Mouse (Mus musculus) brain, embryonic 14.5 days (tissue): ENCODE results near the gene Uso1. TPM values are rescaled to one million over a fixed set of nuclear protein-coding genes. Genes with fewer than 3 reads are reported as not detected.

Source experiments
- DNase-seq: peaks from one replicate; pipeline ENCODE4 v3.0.0-alpha.2; 2011; ENCODE audit warnings: low read depth
- CTCF ChIP-seq: fragments of 200-500 bp; IDR thresholded peaks from 2 replicates; pipeline ENCODE4 v1.5.1; 2012; ENCODE audit warnings: inconsistent platforms, mild to moderate bottlenecking, moderate library complexity, borderline replicate concordance; ENCODE audit not compliant: insufficient read depth, insufficient read length; ENCODE audit errors: extremely low read depth
- POLR2A ChIP-seq: fragments of 200-500 bp; IDR thresholded peaks from 2 replicates; pipeline ENCODE4 v1.6.1; 2012; ENCODE audit warnings: mild to moderate bottlenecking, inconsistent platforms, borderline replicate concordance; ENCODE audit not compliant: poor library complexity, insufficient read depth, insufficient read length, severe bottlenecking; ENCODE audit errors: extremely low read depth
- polyA plus RNA-seq: library from polyadenylated mRNA; depleted of rRNA; stranded (reverse); fragments of >200 nt; gene quantifications from 2 replicates; pipeline ENCODE4 v1.2.3, GENCODE M21; 2012

Gene Uso1
- polyA plus RNA-seq, 1 experiment: 46.2 TPM

- DNase-seq: peak; percentile 39
- TF ChIP-seq POLR2A (no peak), CTCF (no peak)
These were observed 82.1 kb downstream of the Uso1 start for GRCm38 (mm10) chr5:92219826-92220225.

DNA sequence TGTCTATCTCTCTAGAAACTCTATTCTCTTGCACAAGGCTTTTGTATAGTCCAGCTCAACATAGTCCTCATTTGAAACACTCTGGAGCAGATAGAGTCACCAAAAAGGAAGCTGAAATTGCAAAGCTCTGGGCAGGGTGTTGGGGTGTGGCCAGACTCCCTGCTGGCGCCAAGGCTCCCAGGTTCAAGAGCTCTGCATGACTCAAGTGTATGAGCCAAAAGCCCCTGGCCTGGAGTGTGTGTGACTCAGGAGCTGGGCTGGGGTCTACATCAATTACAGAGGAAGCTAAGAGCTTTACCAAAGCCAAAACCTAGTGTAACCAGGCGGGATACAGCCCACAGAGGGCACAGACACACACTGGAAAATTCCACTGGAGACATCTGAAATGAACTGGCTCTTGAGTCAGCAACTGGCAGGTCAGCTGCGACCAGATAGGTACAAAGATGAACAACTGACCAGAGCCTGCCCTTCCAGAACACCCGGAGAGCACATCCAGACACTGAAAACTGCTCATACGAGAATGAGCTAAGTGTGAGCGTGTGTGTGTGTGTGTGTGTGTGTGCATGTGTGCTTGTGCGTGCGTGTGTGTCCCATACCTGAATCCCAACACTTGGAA is 82.7 kb downstream of the Uso1 start:
- DNase-seq: no peak
- no peak for TF ChIP-seq POLR2A
- TF ChIP-seq CTCF: no peak

DNA sequence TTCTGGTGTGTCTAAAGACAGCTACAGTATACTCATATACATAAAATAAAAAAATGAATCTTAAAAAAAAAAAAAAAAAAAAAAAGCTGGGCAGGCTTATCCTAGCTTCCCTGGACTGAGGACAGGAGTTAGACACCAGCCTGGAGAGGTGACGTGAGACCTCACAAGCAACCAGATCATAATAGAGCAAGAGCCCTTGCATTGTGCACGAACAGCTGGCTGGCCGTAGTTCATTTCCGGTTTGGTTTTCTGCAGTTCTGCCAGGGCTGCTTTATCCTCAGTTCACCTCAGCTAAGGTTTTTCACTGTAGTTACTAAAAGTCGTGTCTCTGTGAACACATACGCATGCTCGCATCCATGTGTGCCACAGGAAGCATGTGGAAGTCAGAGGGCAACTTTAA is 90.0 kb downstream of the Uso1 start:
- DNase-seq: no peak
- no peak for TF ChIP-seq CTCF
- TF ChIP-seq POLR2A: no peak

DNA sequence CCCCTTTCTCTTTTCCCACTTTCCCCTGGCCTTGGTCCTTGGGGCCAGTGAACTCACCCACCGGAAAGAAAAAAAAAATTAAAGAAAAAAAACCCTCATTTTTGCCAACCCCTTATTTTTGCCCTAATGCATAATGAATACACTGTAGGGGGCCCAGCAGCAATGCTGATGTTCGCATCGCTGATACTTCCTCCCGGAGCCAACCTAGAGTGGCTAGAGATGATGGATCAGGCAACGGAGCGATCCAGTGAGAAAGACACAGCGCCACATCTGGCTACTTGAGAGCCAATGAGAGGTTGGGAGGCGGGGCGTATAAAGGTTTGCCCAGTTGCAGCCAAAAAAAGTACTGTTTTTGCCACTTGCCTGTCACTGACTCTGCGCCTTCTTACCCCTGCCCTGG is 91.0 kb downstream of the Uso1 start:
- no peak for TF ChIP-seq CTCF
- TF ChIP-seq POLR2A: no peak

DNA sequence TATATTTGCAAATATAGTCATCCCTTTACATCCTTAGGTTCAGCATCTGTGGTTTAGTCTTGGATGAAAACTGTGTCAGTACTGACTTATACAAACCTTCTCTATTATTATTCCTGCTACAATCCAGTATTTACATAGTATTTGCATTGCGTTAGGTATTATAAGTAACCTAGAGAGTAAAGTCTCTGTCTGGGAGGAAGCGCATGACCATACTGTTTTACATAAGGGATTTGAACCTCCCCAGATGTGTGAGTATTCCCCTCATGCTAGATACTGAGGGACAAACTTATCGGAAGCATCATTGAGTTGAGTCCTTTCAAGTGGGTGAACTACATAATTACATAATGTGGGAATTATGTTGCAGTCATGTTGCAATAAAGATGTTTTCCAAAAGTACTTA is 91.8 kb downstream of the Uso1 start:
- TF ChIP-seq POLR2A (no peak), CTCF (no peak)
- DNase-seq: no peak

More for the DNA sequence above, 91.0 kb downstream of the Uso1 start:
- no peak for DNase-seq

DNA sequence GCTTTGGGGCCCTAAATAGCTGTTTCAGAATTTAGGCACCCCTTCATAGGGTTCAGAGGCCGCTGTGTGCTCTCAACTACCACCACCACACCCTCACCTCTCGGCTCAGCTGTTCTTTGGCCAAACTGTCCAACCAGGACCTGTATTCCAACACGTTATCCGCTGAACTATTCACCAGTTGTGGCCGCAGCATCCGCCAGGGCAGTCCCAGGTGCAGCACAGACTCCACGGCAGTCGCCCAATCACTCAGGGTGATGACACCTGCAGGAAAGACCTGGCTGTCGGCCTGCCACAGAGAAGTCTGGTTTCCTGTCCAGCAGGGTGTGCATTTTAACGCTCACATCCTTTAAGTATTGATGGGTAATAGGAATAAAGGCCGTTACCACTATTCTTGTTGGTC is 92.6 kb downstream of the Uso1 start:
- TF ChIP-seq POLR2A: no peak
- DNase-seq: no peak

GRCm38 (mm10) chr5:92231836-92232235 is 94.1 kb downstream of the Uso1 start:
- no peak for DNase-seq
- TF ChIP-seq POLR2A (no peak), CTCF (no peak)

GRCm38 (mm10) chr5:92233366-92233765 is 95.6 kb downstream of the Uso1 start:
- DNase-seq: no peak
- TF ChIP-seq CTCF: no peak
- TF ChIP-seq POLR2A: no peak

DNA sequence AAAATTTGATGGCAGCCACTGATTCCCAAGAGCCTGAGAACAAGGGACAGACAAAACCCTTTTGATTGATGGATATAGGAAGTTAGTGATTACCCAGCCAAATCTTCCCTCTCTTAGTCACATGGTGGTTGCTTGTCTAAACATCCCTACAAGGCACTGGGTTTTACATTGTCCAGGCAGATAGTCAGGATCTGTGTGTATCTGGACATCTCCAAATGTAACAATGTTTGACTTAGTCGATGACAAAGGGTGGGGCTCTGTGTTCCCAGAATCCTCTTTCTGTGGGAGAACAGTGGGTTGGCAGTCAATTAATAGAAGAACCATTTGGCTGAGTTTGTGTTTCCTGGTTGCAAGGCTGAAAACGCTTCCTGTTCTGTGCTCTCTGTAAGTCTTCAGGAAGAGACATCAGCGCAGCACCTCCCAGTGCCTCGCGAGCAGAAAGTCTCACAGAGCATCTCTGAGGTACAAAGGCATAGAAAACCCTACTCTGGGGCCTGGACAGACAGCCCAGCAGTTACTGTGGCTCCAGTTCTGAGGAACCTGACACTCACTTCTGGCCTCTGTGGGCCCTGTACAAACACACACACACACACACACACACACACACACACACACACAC is 97.3 kb downstream of the Uso1 start:
- DNase-seq: no peak
- TF ChIP-seq CTCF (no peak), POLR2A (no peak)

DNA sequence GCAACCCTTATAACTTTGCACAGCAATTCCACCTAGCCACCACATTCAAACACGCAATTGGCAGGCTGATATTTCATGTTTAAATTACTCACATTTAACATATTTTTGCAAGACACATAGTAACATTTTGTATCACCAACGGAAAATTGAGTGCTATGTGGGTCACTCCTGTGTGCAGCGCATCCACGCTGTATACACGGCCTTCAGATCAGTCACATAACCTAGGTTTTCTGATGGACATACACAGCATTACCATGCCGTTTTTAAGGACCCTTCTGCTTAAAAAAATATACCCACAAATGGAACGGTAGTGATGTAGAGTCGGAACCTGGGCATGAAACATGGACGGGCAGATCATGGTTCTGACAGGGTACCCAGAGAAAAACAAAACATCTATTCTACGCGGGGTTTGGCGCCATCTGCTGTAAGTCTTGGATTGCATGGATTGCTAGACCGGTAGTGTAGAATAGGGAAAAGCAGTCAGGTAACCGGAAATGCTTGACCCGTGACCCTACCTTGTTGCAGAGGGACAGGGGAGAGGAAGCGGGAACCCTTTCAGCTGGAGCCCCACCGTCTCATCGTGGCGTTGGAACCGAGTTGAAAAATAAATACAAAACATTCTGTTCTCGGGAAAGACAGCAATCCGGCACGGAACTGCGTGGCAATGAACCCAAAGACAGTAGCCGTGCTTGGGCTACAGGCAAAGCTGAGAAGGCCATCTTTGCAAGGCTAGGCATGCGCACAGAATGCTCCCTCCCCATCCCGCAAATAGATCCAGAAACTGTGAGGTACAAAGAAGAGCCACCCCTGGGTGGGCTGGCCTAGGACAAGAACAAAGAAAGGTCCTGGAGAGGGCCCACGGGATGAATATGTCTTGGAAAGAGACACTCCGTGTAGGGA is 101.8 kb downstream of the Uso1 start:
- TF ChIP-seq CTCF (peak; percentile 75; the same call in 1 of the 2 replicates), POLR2A (no peak)
- DNase-seq: peak; percentile 80

- TF ChIP-seq CTCF (no peak), POLR2A (no peak)
- DNase-seq: peak; percentile 71
These were observed 103.0 kb downstream of the Uso1 start for GRCm38 (mm10) chr5:92240769-92241168.

DNA sequence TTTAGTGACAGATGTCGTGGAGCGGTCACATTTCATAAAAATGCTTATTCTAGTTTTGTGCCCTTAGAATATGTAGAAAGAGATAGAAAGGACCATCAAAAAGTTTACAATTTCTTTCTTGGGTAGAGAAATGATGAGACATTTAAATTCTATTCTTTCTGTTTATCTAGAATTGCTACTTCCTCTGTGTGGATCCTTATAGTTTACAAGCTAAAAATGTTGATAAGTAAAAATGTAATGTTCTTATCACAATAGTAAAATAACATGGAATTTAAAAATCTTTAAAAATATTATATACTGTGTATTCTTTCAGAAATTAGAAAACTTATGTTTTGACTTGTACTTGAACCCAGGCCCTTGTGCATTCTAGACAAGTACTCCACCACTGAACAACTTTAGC is 107.2 kb downstream of the Uso1 start:
- no peak for DNase-seq
- TF ChIP-seq CTCF: no peak
- no peak for TF ChIP-seq POLR2A

GRCm38 (mm10) chr5:92245483-92245882 is 107.7 kb downstream of the Uso1 start:
- no peak for DNase-seq
- no peak for TF ChIP-seq POLR2A
- no peak for TF ChIP-seq CTCF
